ENCODE assay signal across 9 mouse cellular contexts in genomic region chr4:107828727-107829218, GRCm38 (mm10). TPM values are rescaled to one million over a fixed set of nuclear protein-coding genes. Genes with fewer than 3 reads are reported as not detected.
DNase-seq lines count a peak whose midpoint lies in the region; ATAC-seq and TF ChIP-seq lines count a peak whose summit lies in the region.
"Had no signal": no experiment of that assay in that cellular context is flagged by ENCODE, and none has a peak within 500 bp of the region (broad histone marks: within the 10 kb centered on the region; RNA-seq: fewer than 3 reads in every experiment).

No protein-coding gene starts in this region.

- no peak for DNase-seq in intestine, embryonic 14.5 days (ENCODE audit: low spot score)
- DNase-seq in gastrocnemius, postnatal 25 days, result peak; percentile 37
- DNase-seq in midbrain, embryonic 10.5 days (ENCODE audit: low spot score), result peak; percentile 52
- peak; percentile 13 to 29 for DNase-seq in thymus, postnatal 10 days (ENCODE audit: low spot score in 2 of 2)
- no peak for DNase-seq in testis, postnatal 14 days (ENCODE audit: low spot score)
- DNase-seq in lung, postnatal 14 days, result no peak

- ATAC-seq in intestine, embryonic 14.5 days (replicated peaks; ENCODE audit: low FRiP score, low TSS enrichment, low read depth), result peak; percentile 37; the same call in 1 of the 2 replicates
- no peak for ATAC-seq in intestine, postnatal 0 days

- H3K4me1 ChIP-seq in intestine, embryonic 14.5 days (replicated peaks; ENCODE audit: control insufficient read depth, insufficient read depth, low read length), result peaks cover 19% of the 10 kb centered on the region
- H3K4me1 ChIP-seq in intestine, postnatal 0 days (replicated peaks; ENCODE audit: control insufficient read depth, insufficient read depth, low read length), result no peaks in the 10 kb centered on the region
- H3K4me1 ChIP-seq in cortical plate, adult 2 months (ENCODE audit: control insufficient read depth, insufficient read depth, low read length), result peaks cover 18% of the 10 kb centered on the region
- peaks cover 98% of the 10 kb centered on the region for H3K4me1 ChIP-seq in midbrain, embryonic 10.5 days

- H3K9ac ChIP-seq in intestine, embryonic 14.5 days (ENCODE audit: low read length), result no peak overlapping the region
- H3K9ac ChIP-seq in intestine, postnatal 0 days (ENCODE audit: low read depth, low read length), result no peak overlapping the region
- H3K9ac ChIP-seq: limb, embryonic 12.5 days had no signal

- WGBS in intestine, embryonic 14.5 days, result 30% methylated on average over 10 of the region's 10 CpGs
- WGBS in intestine, postnatal 0 days, result 43% methylated on average over 10 of the region's 10 CpGs
- WGBS in midbrain, embryonic 10.5 days, result 21% methylated on average over 10 of the region's 10 CpGs

- no peak overlapping the region for H3K4me2 ChIP-seq in intestine, embryonic 14.5 days (ENCODE audit: low read length)
- H3K4me2 ChIP-seq in intestine, postnatal 0 days (replicated peaks; ENCODE audit: low read depth), result no peak overlapping the region
- H3K4me2 ChIP-seq: limb, embryonic 12.5 days had no signal

- no peaks in the 10 kb centered on the region for H3K9me3 ChIP-seq in intestine, embryonic 14.5 days (ENCODE audit: control insufficient read depth, low read length)
- no peaks in the 10 kb centered on the region for H3K9me3 ChIP-seq in intestine, postnatal 0 days (ENCODE audit: control insufficient read depth)
- no peaks in the 10 kb centered on the region for H3K9me3 ChIP-seq in midbrain, embryonic 10.5 days (replicated peaks)
- H3K9me3 ChIP-seq: limb, embryonic 12.5 days had no signal

- H3K27ac ChIP-seq in intestine, embryonic 14.5 days (ENCODE audit: low read depth), result no peak overlapping the region
- no peak overlapping the region for H3K27ac ChIP-seq in intestine, postnatal 0 days (ENCODE audit: low read depth, low read length)
- H3K27ac ChIP-seq in cortical plate, adult 2 months (ENCODE audit: insufficient read depth, low read length), result 0 out of 2 replicates have a peak overlapping the region, but pooled peaks have one; percentile 11
- peak overlapping the region; percentile 82 for H3K27ac ChIP-seq in midbrain, embryonic 10.5 days (replicated peaks)
- H3K27ac ChIP-seq: limb, embryonic 12.5 days had no signal

- H3K36me3 ChIP-seq in intestine, embryonic 14.5 days (ENCODE audit: control insufficient read depth, insufficient read depth, low read length), result no peaks in the 10 kb centered on the region
- H3K36me3 ChIP-seq in intestine, postnatal 0 days (ENCODE audit: control insufficient read depth, insufficient read depth), result no peaks in the 10 kb centered on the region; the same call in 1 of the 2 replicates
- no peaks in the 10 kb centered on the region for H3K36me3 ChIP-seq in midbrain, embryonic 10.5 days
- H3K36me3 ChIP-seq: limb, embryonic 12.5 days had no signal

- TF ChIP-seq CTCF in intestine, postnatal 0 days (IDR thresholded peaks at IDR 0.05; ENCODE audit: low read depth), result no peak
- no peak for TF ChIP-seq CTCF in cortical plate, adult 2 months (IDR thresholded peaks at IDR 0.05; ENCODE audit: extremely low read depth, insufficient read depth, low read length)

- no peaks in the 10 kb centered on the region for H3K27me3 ChIP-seq in intestine, embryonic 14.5 days (replicated peaks; ENCODE audit: control insufficient read depth, insufficient read depth, low read length)
- no peaks in the 10 kb centered on the region for H3K27me3 ChIP-seq in intestine, postnatal 0 days (replicated peaks; ENCODE audit: control insufficient read depth, insufficient read depth, low read length)
- peaks cover 18% of the 10 kb centered on the region for H3K27me3 ChIP-seq in midbrain, embryonic 10.5 days (ENCODE audit: low read depth, poor library complexity, severe bottlenecking)

- H3K4me3 ChIP-seq in intestine, embryonic 14.5 days (ENCODE audit: low read depth, low read length), result no peak overlapping the region
- no peak overlapping the region for H3K4me3 ChIP-seq in intestine, postnatal 0 days (ENCODE audit: low read depth, low read length)
- no peak overlapping the region for H3K4me3 ChIP-seq in cortical plate, adult 2 months (ENCODE audit: insufficient read depth, low read length)
- H3K4me3 ChIP-seq in midbrain, embryonic 10.5 days, result 0 out of 2 replicates have a peak overlapping the region, but pooled peaks have one; percentile 5
- H3K4me3 ChIP-seq: limb, embryonic 12.5 days had no signal

- no peak for TF ChIP-seq POLR2A in cortical plate, adult 2 months (IDR thresholded peaks at IDR 0.05; ENCODE audit: extremely low read depth, insufficient read depth, low read length)

RNA-seq across cellular contexts. Expression of gene Lrp8, which starts 26.7 kb away (rescaled TPM):
- 3.6 and 5.1 TPM in 2 replicates for polyA plus RNA-seq in intestine, embryonic 14.5 days (2014; fragmentation: Nextera tagmentation; extraction: Ambion mirVana)
- 0.66 and 0.82 TPM in 2 replicates for polyA plus RNA-seq in intestine, postnatal 0 days (2015; fragmentation: Nextera tagmentation; extraction: Ambion mirVana)
- polyA plus RNA-seq in cortical plate, adult 2 months (2012; rRNA removed), result 45.1 and 46.2 TPM in 2 replicates
- under 1 TPM in 1 of 2 experiments, not detected in 1; 0.29 TPM for total RNA-seq in gastrocnemius, postnatal 25 days (2021)
- 10.4 and 15.0 TPM in 2 replicates for polyA plus RNA-seq in midbrain, embryonic 10.5 days (2016; fragmentation: Nextera tagmentation; extraction: Ambion mirVana)

RNA-seq across cellular contexts. Expression of gene Magoh, which starts 50.8 kb away (rescaled TPM):
- polyA plus RNA-seq in intestine, embryonic 14.5 days (2014; fragmentation: Nextera tagmentation; extraction: Ambion mirVana), result 179 TPM in 2 replicates
- 114 and 121 TPM in 2 replicates for polyA plus RNA-seq in intestine, postnatal 0 days (2015; fragmentation: Nextera tagmentation; extraction: Ambion mirVana)
- 41.1 and 42.6 TPM in 2 replicates for polyA plus RNA-seq in cortical plate, adult 2 months (2012; rRNA removed)
- total RNA-seq in gastrocnemius, postnatal 25 days (2021), result 10 to 100 TPM; 19.9 to 25.8 TPM
- polyA plus RNA-seq in midbrain, embryonic 10.5 days (2016; fragmentation: Nextera tagmentation; extraction: Ambion mirVana), result 219 and 263 TPM in 2 replicates

Comparison
In these comparisons a context has a peak if more than half of its experiments do, and no peak if none do; other contexts are left out.
1. DNase-seq: peak in gastrocnemius, postnatal 25 days (single experiment), midbrain, embryonic 10.5 days (single experiment) and thymus, postnatal 10 days (2 of 2); none in intestine, embryonic 14.5 days (single experiment), testis, postnatal 14 days (single experiment) and lung, postnatal 14 days (single experiment).
2. H3K27ac ChIP-seq: peak in cortical plate, adult 2 months (single experiment) and midbrain, embryonic 10.5 days (single experiment); none in intestine, embryonic 14.5 days (single experiment) and intestine, postnatal 0 days (single experiment).